Mouse (Mus musculus) limb, embryonic 12.5 days (tissue): ENCODE measurements around the gene Rsrc1. TPM values are rescaled to one million over a fixed set of nuclear protein-coding genes. Genes with fewer than 3 reads are reported as not detected.
"Not testable (repeated sequence)": the region's sequence is repeated elsewhere in the genome, so short reads cannot be mapped to it uniquely, and the experiment has no call there.

Source experiments
- ATAC-seq: fragments of 200-750 bp; cut with Nextera tagmentation; 2 replicates; pipeline ENCODE4 v1.8.0; 2017; ENCODE audit warnings: low read depth, moderate TSS enrichment; ENCODE audit not compliant: insufficient number of reproducible peaks, insufficient read depth, low FRiP score, low TSS enrichment
- H3K27ac ChIP-seq: fragments of 300-500 bp; sonication (generic); 2 replicates; pipeline ENCODE4 v1.5.1; 2016; ENCODE audit warnings: mild to moderate bottlenecking, moderate library complexity
- H3K27me3 ChIP-seq: fragments of 300-500 bp; sonication (generic); 2 replicates; pipeline ENCODE4 v1.6.1; 2016; ENCODE audit warnings: mild to moderate bottlenecking, moderate library complexity
- H3K36me3 ChIP-seq: fragments of 300-500 bp; sonication (generic); 2 replicates; pipeline ENCODE4 v1.6.1; 2016; ENCODE audit warnings: mild to moderate bottlenecking, moderate library complexity
- H3K4me1 ChIP-seq: fragments of 300-500 bp; sonication (generic); replicated peaks from 2 replicates; pipeline ENCODE4 v1.6.1; 2016
- H3K4me2 ChIP-seq: fragments of 300-500 bp; sonication (generic); 2 replicates; pipeline ENCODE4 v1.6.1; 2016; ENCODE audit warnings: mild to moderate bottlenecking, moderate library complexity
- H3K4me3 ChIP-seq: fragments of 300-500 bp; sonication (generic); replicated peaks from 2 replicates; pipeline ENCODE4 v1.5.1; 2016; ENCODE audit warnings: mild to moderate bottlenecking
- H3K9ac ChIP-seq: fragments of 300-500 bp; sonication (generic); replicated peaks from 2 replicates; pipeline ENCODE4 v1.6.1; 2016; ENCODE audit warnings: mild to moderate bottlenecking, moderate library complexity
- H3K9me3 ChIP-seq: fragments of 300-500 bp; sonication (generic); 2 replicates; pipeline ENCODE4 v1.6.1; 2016; ENCODE audit warnings: mild to moderate bottlenecking, moderate library complexity
- WGBS: fragments of 180-500 bp; shearing (Covaris S2); methylation state at CpG from one replicate; pipeline ENCODE4 v1.1.7; 2016; 5-methylcytosine and 5-hydroxymethylcytosine counted together
- polyA plus RNA-seq: library from polyadenylated mRNA; unstranded; fragments of >200 nt; fragmentation: Nextera tagmentation; extraction: Ambion mirVana; gene quantifications from 2 replicates; pipeline ENCODE4 v1.2.1, GENCODE M21; 2016

The Rsrc1 gene
- polyA plus RNA-seq, 1 experiment from 2014 or later, result 49.5 TPM

DNA sequence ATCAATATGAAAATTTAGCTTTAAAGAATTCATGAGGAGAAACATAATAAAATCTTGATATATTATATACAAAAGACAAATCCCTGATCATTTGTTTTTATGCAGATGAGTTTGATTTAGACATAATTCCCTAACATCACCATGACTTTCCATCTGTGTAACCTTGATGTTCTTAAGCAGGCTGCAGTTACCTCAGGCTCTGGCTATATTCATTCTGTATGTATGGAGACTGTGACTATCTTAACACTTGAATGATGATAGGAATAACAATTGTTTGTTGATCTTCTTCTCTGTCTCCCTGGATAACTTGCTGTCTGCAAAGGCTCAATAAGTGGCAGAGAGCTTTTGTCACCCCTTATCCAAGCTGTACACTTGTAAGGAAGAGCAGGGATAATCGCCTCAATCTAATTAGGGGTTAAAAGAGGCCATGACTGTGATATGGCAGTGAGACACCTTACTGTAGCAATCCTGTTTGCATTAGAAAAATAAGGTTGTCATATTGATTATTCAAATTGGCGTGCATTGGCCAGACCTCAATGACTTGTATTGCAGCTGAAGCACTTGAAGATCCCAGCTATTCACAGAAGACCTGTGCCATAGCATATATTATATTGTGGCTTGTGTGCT, 154.7 kb downstream of the Rsrc1 start:
- ATAC-seq, result no peak
- Histone ChIP-seq H3K9ac (no peak overlapping the region), H3K9me3 (no peaks in the 10 kb centered on the region), H3K27ac (no peak overlapping the region), H3K27me3 (no peaks in the 10 kb centered on the region), H3K4me1 (no peaks in the 10 kb centered on the region), H3K4me3 (no peak overlapping the region), H3K4me2 (no peak overlapping the region), H3K36me3 (no peaks in the 10 kb centered on the region; the same call in 1 of the 2 replicates)
- 86% methylated on average over 2 of the region's 2 CpGs for WGBS

DNA sequence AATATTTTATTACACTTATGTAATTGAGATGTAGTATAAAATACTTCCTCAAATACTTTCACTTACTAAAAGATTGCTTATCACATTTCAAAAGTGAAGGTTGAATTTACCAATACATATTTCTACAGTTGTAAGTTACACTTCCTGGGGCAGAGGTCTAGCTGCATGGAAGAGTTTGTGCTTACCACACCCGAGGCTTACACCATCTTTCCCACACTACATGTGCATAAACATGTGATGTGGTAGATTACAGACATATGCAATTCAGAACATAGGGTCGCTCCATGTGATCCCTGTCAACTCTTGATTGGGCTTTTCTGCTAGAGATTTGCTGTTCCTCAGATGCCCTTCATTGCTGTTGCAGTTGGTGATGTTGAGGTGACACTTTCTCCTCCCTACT, 163.8 kb downstream of the Rsrc1 start:
- WGBS, result 90% methylated on average over 2 of the region's 2 CpGs
- Histone ChIP-seq H3K27ac (no peak overlapping the region), H3K36me3 (peaks cover 3% of the 10 kb centered on the region; the same call in 1 of the 2 replicates), H3K9me3 (peaks cover 7% of the 10 kb centered on the region; the same call in 1 of the 2 replicates), H3K4me2 (no peak overlapping the region), H3K9ac (no peak overlapping the region), H3K4me3 (no peak overlapping the region), H3K27me3 (no peaks in the 10 kb centered on the region), H3K4me1 (no peaks in the 10 kb centered on the region)
- ATAC-seq, result no peak

- Histone ChIP-seq H3K27ac (no peak overlapping the region), H3K9me3 (peaks cover 7% of the 10 kb centered on the region; the same call in 1 of the 2 replicates), H3K9ac (no peak overlapping the region), H3K4me1 (no peaks in the 10 kb centered on the region), H3K27me3 (no peaks in the 10 kb centered on the region), H3K4me3 (no peak overlapping the region), H3K4me2 (no peak overlapping the region), H3K36me3 (peaks cover 3% of the 10 kb centered on the region; the same call in 1 of the 2 replicates)
- no peak for ATAC-seq
- 98% methylated on average over 1 of the region's 1 CpGs for WGBS
Observed at GRCm38 (mm10) chr3:67146280-67146679, 165.1 kb downstream of the Rsrc1 start.

DNA sequence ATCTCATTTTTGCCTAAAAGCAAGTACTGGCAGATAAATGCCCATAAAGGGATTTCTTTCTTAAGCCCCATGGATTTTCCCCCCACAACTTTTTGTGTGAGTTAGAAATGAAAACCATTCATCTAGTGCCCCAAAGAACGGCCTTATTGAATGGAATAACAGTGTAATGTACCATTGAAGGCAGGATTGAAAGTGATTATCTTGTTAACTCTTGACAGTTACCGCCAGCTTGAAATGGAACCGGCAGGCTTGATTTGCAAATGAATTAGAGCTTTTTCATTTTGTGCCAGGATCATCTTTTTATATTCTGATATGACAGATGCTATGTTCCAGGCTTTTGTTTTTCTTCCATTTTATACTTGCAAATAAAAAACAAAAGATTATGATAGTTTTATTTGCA, 166.1 kb downstream of the Rsrc1 start:
- Histone ChIP-seq H3K36me3 (peaks cover 3% of the 10 kb centered on the region; the same call in 1 of the 2 replicates), H3K4me2 (no peak overlapping the region), H3K9ac (no peak overlapping the region), H3K9me3 (peaks cover 7% of the 10 kb centered on the region; the same call in 1 of the 2 replicates), H3K4me1 (no peaks in the 10 kb centered on the region), H3K27ac (no peak overlapping the region), H3K27me3 (no peaks in the 10 kb centered on the region), H3K4me3 (no peak overlapping the region)
- no peak for ATAC-seq
- 83% methylated on average over 3 of the region's 3 CpGs for WGBS

DNA sequence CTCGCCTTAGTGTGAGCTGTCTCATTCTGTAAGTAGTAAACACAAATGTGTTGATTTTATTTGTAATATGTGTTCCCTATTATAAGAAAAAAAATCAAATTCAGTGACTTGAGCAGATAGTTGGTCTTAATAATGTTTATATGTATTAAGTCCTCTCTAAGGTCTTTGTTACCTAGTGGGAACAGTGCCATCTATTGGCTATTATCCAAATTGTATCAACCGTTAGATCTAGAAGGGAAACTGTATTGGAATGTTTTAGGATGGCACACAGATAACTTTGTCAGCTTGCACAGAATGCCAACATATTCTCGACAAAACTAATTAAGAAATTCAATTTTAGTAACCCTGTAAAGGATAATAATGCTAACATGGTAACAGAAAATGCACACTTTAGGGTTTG, 216.0 kb downstream of the Rsrc1 start:
- no peaks in the 10 kb centered on the region for H3K4me1 ChIP-seq
- no peaks in the 10 kb centered on the region for H3K27me3 ChIP-seq
- H3K27ac ChIP-seq, result no peak overlapping the region
- 43% methylated on average over 3 of the region's 3 CpGs for WGBS
- ATAC-seq, result no peak
- no peak overlapping the region for H3K4me3 ChIP-seq
- H3K9me3 ChIP-seq, result no peaks in the 10 kb centered on the region
- no peak overlapping the region for H3K4me2 ChIP-seq
- H3K9ac ChIP-seq, result no peak overlapping the region
- no peaks in the 10 kb centered on the region for H3K36me3 ChIP-seq

DNA sequence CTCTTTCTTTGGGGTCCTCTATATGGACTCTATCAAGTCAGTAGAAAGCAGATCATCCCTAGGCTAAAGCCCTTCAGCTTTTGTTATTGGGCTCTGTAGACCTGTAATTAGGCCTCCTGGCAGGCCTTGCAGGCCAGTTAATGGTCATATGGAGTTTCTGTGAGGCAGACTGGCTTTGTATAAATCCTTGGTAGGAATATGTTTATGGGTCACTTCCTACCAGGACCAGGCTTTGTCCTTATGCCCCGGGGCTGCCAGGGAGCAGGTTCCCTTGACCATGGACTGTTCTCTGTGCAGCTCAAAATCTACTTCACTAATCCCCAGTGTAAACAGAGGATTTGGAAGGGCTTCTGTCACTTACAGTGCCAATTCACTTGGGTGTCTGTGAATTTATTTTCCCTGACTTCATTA, 231.9 kb downstream of the Rsrc1 start:
- H3K9me3 ChIP-seq, result no peaks in the 10 kb centered on the region
- H3K27ac ChIP-seq, result no peak overlapping the region
- no peaks in the 10 kb centered on the region for H3K36me3 ChIP-seq
- no peak for ATAC-seq
- no peak overlapping the region for H3K4me3 ChIP-seq
- no peak overlapping the region for H3K4me2 ChIP-seq
- peaks cover 5% of the 10 kb centered on the region for H3K4me1 ChIP-seq
- no peaks in the 10 kb centered on the region for H3K27me3 ChIP-seq
- no peak overlapping the region for H3K9ac ChIP-seq
- 25% methylated on average over 1 of the region's 1 CpGs for WGBS

DNA sequence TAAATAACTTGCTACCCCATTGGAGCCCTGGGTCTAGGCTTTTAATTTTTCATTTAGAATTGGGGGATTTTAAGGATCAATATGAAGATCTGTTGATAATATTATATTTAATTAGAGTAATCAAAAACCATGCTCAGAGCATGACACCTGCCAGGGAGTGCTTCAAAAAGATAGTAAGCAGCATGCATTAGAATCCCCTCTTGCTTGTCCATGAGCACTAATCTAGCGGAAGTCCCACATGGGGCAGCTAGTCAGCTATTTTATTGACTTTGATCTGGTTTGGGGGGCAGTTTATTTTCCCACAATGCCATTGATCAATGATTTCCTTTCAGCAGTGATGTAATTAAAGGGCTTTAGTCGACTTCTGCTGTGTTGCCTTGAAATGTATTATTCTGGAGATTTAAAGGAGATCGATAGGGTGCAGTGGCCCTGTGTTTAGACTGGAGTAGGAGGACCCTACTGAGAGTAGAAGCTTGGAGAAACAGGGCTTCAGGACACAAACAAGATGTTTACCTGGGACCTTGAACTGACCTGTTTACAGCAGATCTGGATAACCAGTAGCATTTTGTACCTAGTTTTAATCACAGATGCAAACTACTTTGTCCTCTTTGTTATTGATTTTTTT, 251.5 kb downstream of the Rsrc1 start:
- no peak overlapping the region for H3K9ac ChIP-seq
- no peaks in the 10 kb centered on the region for H3K9me3 ChIP-seq
- no peak overlapping the region for H3K4me2 ChIP-seq
- no peaks in the 10 kb centered on the region for H3K36me3 ChIP-seq
- no peak overlapping the region for H3K4me3 ChIP-seq
- WGBS, result 73% methylated on average over 3 of the region's 3 CpGs
- no peaks in the 10 kb centered on the region for H3K4me1 ChIP-seq
- no peaks in the 10 kb centered on the region for H3K27me3 ChIP-seq
- no peak overlapping the region for H3K27ac ChIP-seq
- ATAC-seq, result no peak

DNA sequence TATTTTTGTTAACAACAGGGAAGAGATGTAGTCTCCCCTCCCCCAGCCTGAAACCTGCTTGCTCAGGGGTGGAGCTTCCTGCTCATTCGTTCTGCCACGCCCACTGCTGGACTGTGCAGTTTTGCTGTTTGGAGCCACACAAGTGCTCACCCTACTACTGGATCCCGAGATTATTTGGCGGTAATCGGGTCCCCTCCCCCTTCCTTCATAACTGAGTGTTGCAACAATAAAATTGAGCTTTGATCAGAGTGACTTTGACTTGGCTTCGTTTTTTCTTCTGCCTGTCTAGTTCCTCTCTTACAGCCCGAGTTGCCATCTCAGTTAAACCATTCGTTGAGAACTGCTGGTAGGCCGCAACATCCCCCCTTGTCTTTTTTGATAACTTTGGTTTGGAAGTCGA, 261.3 kb downstream of the Rsrc1 start:
- ATAC-seq, H3K4me1 ChIP-seq, H3K4me3 ChIP-seq, H3K4me2 ChIP-seq, H3K36me3 ChIP-seq, H3K27ac ChIP-seq, H3K9ac ChIP-seq, H3K9me3 ChIP-seq: not testable (repeated sequence)
- 87% methylated on average over 10 of the region's 10 CpGs for WGBS
- peaks cover 11% of the 10 kb centered on the region; the same call in 1 of the 2 replicates for H3K27me3 ChIP-seq

DNA sequence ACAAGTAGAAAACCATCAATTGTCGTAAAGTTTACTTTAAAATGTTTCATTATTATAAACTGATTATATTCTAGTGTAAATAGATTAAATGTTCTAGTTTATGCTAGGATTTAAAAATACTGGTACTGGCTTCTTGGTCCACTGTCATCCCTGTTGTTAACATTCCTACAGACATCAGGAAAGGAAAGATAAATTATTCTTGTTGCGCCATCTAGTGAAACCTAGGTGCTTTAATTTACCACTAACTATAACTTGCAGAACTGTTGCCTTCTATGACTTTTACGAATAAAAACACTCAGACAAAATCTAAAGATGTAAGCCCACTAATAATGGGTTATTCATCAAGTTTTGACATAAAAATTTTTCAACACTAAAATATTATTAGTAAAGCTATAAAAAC, 286.3 kb downstream of the Rsrc1 start:
- H3K9ac ChIP-seq, result no peak overlapping the region
- H3K27ac ChIP-seq, result no peak overlapping the region
- H3K4me1 ChIP-seq, result no peaks in the 10 kb centered on the region
- no peaks in the 10 kb centered on the region for H3K9me3 ChIP-seq
- no peaks in the 10 kb centered on the region for H3K27me3 ChIP-seq
- H3K4me2 ChIP-seq, result no peak overlapping the region
- no peaks in the 10 kb centered on the region for H3K36me3 ChIP-seq
- no peak overlapping the region for H3K4me3 ChIP-seq
- ATAC-seq, result no peak
- WGBS, result 67% methylated on average over 3 of the region's 3 CpGs

DNA sequence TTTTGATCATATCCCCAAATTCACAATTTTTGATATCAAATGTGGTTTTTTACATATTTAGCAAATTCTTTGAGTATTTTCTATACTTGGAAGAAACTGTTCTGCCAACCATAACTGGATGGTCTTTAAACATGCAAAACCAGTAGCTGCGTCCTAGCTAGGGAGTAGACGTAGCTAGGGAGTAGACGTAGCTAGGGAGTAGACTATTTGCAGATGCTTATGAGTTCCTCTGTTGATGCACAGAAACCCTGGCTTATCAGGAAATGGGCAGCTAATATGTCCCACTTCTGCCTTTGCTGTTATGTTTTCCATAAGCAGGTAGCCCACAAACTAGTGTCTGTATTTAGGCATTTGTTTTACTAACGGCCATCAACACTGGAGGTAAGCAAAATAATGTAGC, 298.6 kb downstream of the Rsrc1 start:
- Histone ChIP-seq H3K36me3 (no peaks in the 10 kb centered on the region), H3K4me2 (no peak overlapping the region), H3K27ac (no peak overlapping the region), H3K9ac (no peak overlapping the region), H3K4me1 (no peaks in the 10 kb centered on the region), H3K9me3 (no peaks in the 10 kb centered on the region), H3K27me3 (no peaks in the 10 kb centered on the region), H3K4me3 (no peak overlapping the region)
- ATAC-seq, result no peak
- 92% methylated on average over 4 of the region's 4 CpGs for WGBS

DNA sequence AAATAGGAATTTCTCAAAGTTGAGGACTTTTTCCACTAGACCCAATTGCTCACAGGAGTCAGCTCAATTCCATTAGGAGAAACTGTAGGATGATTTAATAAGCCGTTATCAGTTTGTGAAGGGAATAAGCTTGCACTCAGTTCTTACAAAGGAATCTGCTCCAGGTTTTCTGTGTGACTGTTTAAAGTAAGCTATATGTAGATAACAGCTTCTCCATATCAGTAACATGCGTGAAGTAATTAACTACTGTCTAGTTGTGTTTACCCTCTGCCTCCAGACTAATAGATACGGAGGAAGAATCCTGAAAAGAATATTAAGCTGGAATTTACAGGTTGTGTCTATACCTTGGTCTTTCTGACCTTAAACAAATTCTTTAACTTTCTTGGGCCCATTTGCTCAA, 299.1 kb downstream of the Rsrc1 start:
- H3K4me3 ChIP-seq, result no peak overlapping the region
- H3K9me3 ChIP-seq, result no peaks in the 10 kb centered on the region
- H3K9ac ChIP-seq, result no peak overlapping the region
- no peak for ATAC-seq
- H3K4me1 ChIP-seq, result no peaks in the 10 kb centered on the region
- no peak overlapping the region for H3K4me2 ChIP-seq
- no peaks in the 10 kb centered on the region for H3K27me3 ChIP-seq
- no peak overlapping the region for H3K27ac ChIP-seq
- no peaks in the 10 kb centered on the region for H3K36me3 ChIP-seq
- WGBS, result 88% methylated on average over 3 of the region's 3 CpGs

DNA sequence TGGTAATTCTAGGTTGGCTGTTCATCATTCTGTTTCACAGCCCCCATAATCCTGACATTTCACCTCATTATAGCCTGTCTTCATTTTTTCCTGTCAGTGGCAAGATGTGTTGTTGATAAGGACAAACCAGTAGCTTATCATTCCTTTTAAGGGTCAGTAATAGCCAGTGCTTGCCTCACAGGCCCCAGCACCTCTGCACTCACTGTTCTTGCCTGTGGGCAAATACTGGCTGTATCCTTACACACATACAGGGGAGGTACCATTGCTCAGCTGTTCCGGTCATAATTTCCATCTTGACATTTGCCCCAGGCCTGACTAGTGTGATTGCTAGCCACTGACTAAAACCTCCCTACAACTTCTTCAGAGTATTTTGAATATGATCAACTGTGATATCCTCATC, 302.8 kb downstream of the Rsrc1 start:
- Histone ChIP-seq H3K27me3 (peaks cover 8% of the 10 kb centered on the region; the same call in 1 of the 2 replicates), H3K4me3 (no peak overlapping the region), H3K36me3 (no peaks in the 10 kb centered on the region), H3K4me2 (no peak overlapping the region), H3K27ac (no peak overlapping the region), H3K4me1 (no peaks in the 10 kb centered on the region), H3K9ac (no peak overlapping the region), H3K9me3 (no peaks in the 10 kb centered on the region)
- no peak for ATAC-seq
- WGBS, result 67% methylated on average over 1 of the region's 1 CpGs
